Mouse (Mus musculus): ENCODE measurements around the gene Serpinc1. TPM values are rescaled to one million over a fixed set of nuclear protein-coding genes. Genes with fewer than 3 reads are reported as not detected.

Serpinc1 gene
- polyA plus RNA-seq, 1 experiment from 2014 or later, result 1,401 TPM

DNA sequence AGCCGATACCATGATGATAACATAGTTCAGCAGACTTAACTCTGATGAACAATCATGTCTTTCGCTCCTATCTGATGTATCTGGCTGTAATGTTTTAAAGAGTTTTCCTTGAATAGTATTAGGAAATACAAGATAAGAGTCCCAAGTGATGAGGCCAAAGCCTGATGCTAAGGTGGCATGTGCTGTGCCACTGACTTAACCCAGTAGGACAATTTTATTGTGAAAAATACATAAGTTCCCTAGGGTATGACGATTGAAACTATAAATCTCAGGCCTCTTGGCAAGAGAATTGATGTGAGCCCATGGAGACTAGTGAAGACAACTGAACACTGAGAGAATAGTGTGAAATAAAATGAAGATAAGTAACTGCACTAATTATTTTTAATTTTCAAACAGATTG lies 59.2 kb downstream of the Serpinc1 start:
- Histone ChIP-seq H3K36me3 (ENCODE audit: control insufficient read depth, insufficient read depth) (peaks cover 34% of the 10 kb centered on the region), H3K4me2 (ENCODE audit: low read depth, low read length) (peak overlapping the region; percentile 87), H3K27ac (ENCODE audit: low read length) (peak overlapping the region; percentile 3; the same call in 1 of the 2 replicates), H3K4me3 (ENCODE audit: low read depth, low read length) (peak overlapping the region; percentile 36), H3K9ac (ENCODE audit: low read depth, low read length) (peak overlapping the region; percentile 24), H3K4me1 (ENCODE audit: control insufficient read depth, low read depth, low read length) (peaks cover 17% of the 10 kb centered on the region), H3K9me3 (replicated peaks; ENCODE audit: control insufficient read depth, low read length) (no peaks in the 10 kb centered on the region), H3K27me3 (ENCODE audit: control insufficient read depth, insufficient read depth, low read depth, low read length) (no peaks in the 10 kb centered on the region)
- 5% methylated on average over 3 of the region's 3 CpGs for WGBS (ENCODE audit: insufficient replicate concordance)
- ATAC-seq (ENCODE audit: low read depth), result no peak

GRCm38 (mm10) chr1:161038004-161038403 lies 59.6 kb downstream of the Serpinc1 start:
- H3K27ac ChIP-seq (ENCODE audit: low read length), result no peak overlapping the region
- H3K27me3 ChIP-seq (ENCODE audit: control insufficient read depth, insufficient read depth, low read depth, low read length), result no peaks in the 10 kb centered on the region
- H3K4me3 ChIP-seq (ENCODE audit: low read depth, low read length), result 0 out of 2 replicates have a peak overlapping the region, but pooled peaks have one; percentile 14
- peaks cover 34% of the 10 kb centered on the region for H3K36me3 ChIP-seq (ENCODE audit: control insufficient read depth, insufficient read depth)
- WGBS (ENCODE audit: insufficient replicate concordance), result 22% methylated on average over 3 of the region's 3 CpGs
- no peaks in the 10 kb centered on the region for H3K9me3 ChIP-seq (replicated peaks; ENCODE audit: control insufficient read depth, low read length)
- no peak for ATAC-seq (ENCODE audit: low read depth)
- H3K4me2 ChIP-seq (ENCODE audit: low read depth, low read length), result peak overlapping the region; percentile 87
- no peak overlapping the region for H3K9ac ChIP-seq (ENCODE audit: low read depth, low read length)
- H3K4me1 ChIP-seq (ENCODE audit: control insufficient read depth, low read depth, low read length), result peaks cover 17% of the 10 kb centered on the region

GRCm38 (mm10) chr1:161038968-161039721 lies 60.8 kb downstream of the Serpinc1 start:
- Histone ChIP-seq H3K4me3 (ENCODE audit: low read depth, low read length) (no peak overlapping the region), H3K27me3 (ENCODE audit: control insufficient read depth, insufficient read depth, low read depth, low read length) (no peaks in the 10 kb centered on the region), H3K36me3 (ENCODE audit: control insufficient read depth, insufficient read depth) (peaks cover 34% of the 10 kb centered on the region), H3K9me3 (replicated peaks; ENCODE audit: control insufficient read depth, low read length) (no peaks in the 10 kb centered on the region), H3K9ac (ENCODE audit: low read depth, low read length) (no peak overlapping the region), H3K4me2 (ENCODE audit: low read depth, low read length) (no peak overlapping the region), H3K4me1 (ENCODE audit: control insufficient read depth, low read depth, low read length) (peaks cover 9% of the 10 kb centered on the region), H3K27ac (ENCODE audit: low read length) (peak overlapping the region; percentile 18; the same call in 1 of the 2 replicates)
- ATAC-seq (ENCODE audit: low read depth), result no peak
- 18% methylated on average over 3 of the region's 3 CpGs for WGBS (ENCODE audit: insufficient replicate concordance)

GRCm38 (mm10) chr1:161039741-161040425 lies 61.5 kb downstream of the Serpinc1 start:
- peak; percentile 12 for ATAC-seq (ENCODE audit: low read depth)
- Histone ChIP-seq H3K9me3 (replicated peaks; ENCODE audit: control insufficient read depth, low read length) (no peaks in the 10 kb centered on the region), H3K4me3 (ENCODE audit: low read depth, low read length) (no peak overlapping the region), H3K27ac (ENCODE audit: low read length) (peak overlapping the region; percentile 23), H3K4me1 (ENCODE audit: control insufficient read depth, low read depth, low read length) (peaks cover 8% of the 10 kb centered on the region), H3K4me2 (ENCODE audit: low read depth, low read length) (no peak overlapping the region), H3K36me3 (ENCODE audit: control insufficient read depth, insufficient read depth) (peaks cover 34% of the 10 kb centered on the region), H3K27me3 (ENCODE audit: control insufficient read depth, insufficient read depth, low read depth, low read length) (no peaks in the 10 kb centered on the region), H3K9ac (ENCODE audit: low read depth, low read length) (no peak overlapping the region)
- WGBS (ENCODE audit: insufficient replicate concordance), result 12% methylated on average over 3 of the region's 3 CpGs

GRCm38 (mm10) chr1:161040426-161040770 lies 62.0 kb downstream of the Serpinc1 start:
- H3K4me1 ChIP-seq (ENCODE audit: control insufficient read depth, low read depth, low read length), result peaks cover 8% of the 10 kb centered on the region
- H3K9me3 ChIP-seq (replicated peaks; ENCODE audit: control insufficient read depth, low read length), result no peaks in the 10 kb centered on the region
- peak overlapping the region; percentile 23 for H3K27ac ChIP-seq (ENCODE audit: low read length)
- WGBS (ENCODE audit: insufficient replicate concordance), result 62% methylated on average over 1 of the region's 1 CpGs
- H3K4me3 ChIP-seq (ENCODE audit: low read depth, low read length), result no peak overlapping the region
- ATAC-seq (ENCODE audit: low read depth), result no peak
- no peak overlapping the region for H3K9ac ChIP-seq (ENCODE audit: low read depth, low read length)
- H3K4me2 ChIP-seq (ENCODE audit: low read depth, low read length), result no peak overlapping the region
- H3K36me3 ChIP-seq (ENCODE audit: control insufficient read depth, insufficient read depth), result peaks cover 36% of the 10 kb centered on the region
- H3K27me3 ChIP-seq (ENCODE audit: control insufficient read depth, insufficient read depth, low read depth, low read length), result no peaks in the 10 kb centered on the region

DNA sequence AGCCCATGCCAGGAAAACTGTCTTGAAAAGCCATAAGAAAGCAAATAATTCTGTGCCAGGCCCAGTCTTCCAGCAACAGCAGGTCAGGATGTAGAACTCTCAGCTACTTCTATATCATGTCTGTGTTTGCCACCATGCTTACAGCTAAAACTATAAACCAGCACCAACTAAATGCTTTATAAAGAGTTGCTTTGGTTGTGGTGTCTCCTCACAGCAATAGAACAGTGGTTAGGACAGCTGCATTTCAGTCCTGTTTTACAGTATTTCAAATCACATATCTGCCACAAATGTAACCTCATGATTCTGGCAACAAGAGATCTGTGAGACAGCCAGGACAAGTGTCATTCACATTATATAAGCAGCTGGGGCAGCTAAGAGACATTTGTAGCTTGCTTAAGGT lies 62.5 kb downstream of the Serpinc1 start:
- peak overlapping the region; percentile 23; the same call in 1 of the 2 replicates for H3K27ac ChIP-seq (ENCODE audit: low read length)
- H3K4me3 ChIP-seq (ENCODE audit: low read depth, low read length), result no peak overlapping the region
- peaks cover 36% of the 10 kb centered on the region for H3K36me3 ChIP-seq (ENCODE audit: control insufficient read depth, insufficient read depth)
- no peak for ATAC-seq (ENCODE audit: low read depth)
- no peaks in the 10 kb centered on the region for H3K9me3 ChIP-seq (replicated peaks; ENCODE audit: control insufficient read depth, low read length)
- peaks cover 8% of the 10 kb centered on the region for H3K4me1 ChIP-seq (ENCODE audit: control insufficient read depth, low read depth, low read length)
- H3K9ac ChIP-seq (ENCODE audit: low read depth, low read length), result no peak overlapping the region
- H3K27me3 ChIP-seq (ENCODE audit: control insufficient read depth, insufficient read depth, low read depth, low read length), result no peaks in the 10 kb centered on the region
- H3K4me2 ChIP-seq (ENCODE audit: low read depth, low read length), result no peak overlapping the region

- ATAC-seq (ENCODE audit: low read depth), result no peak
- WGBS (ENCODE audit: insufficient replicate concordance), result 84% methylated on average over 7 of the region's 7 CpGs
- no peaks in the 10 kb centered on the region for H3K27me3 ChIP-seq (ENCODE audit: control insufficient read depth, insufficient read depth, low read depth, low read length)
- no peak overlapping the region; the same call in 1 of the 2 replicates for H3K27ac ChIP-seq (ENCODE audit: low read length)
- no peak overlapping the region for H3K9ac ChIP-seq (ENCODE audit: low read depth, low read length)
- H3K4me1 ChIP-seq (ENCODE audit: control insufficient read depth, low read depth, low read length), result peaks cover 8% of the 10 kb centered on the region
- H3K4me3 ChIP-seq (ENCODE audit: low read depth, low read length), result no peak overlapping the region
- H3K9me3 ChIP-seq (replicated peaks; ENCODE audit: control insufficient read depth, low read length), result no peaks in the 10 kb centered on the region
- no peak overlapping the region for H3K4me2 ChIP-seq (ENCODE audit: low read depth, low read length)
- H3K36me3 ChIP-seq (ENCODE audit: control insufficient read depth, insufficient read depth), result peaks cover 32% of the 10 kb centered on the region
These were observed 63.1 kb downstream of the Serpinc1 start for GRCm38 (mm10) chr1:161041261-161042020.

DNA sequence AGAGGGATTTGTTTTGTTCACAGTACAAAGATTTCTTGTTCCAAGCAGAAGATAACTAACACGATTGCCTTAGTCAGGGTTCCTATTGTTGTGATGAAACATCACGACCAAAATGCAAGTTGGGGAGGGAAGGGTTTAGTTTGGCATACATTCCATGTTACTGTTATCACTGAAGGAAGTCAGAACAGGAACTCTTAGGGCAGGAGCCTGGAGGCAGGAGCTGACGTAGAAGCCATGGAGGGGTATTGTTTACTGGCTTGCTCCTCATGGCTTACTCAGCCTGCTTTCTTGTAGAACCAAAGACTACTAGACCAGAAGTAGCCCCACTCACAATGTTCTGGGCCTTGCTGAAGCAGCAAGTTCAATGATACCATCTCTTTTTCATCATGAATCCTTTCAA lies 68.6 kb downstream of the Serpinc1 start:
- no peak overlapping the region for H3K27ac ChIP-seq (ENCODE audit: low read length)
- H3K9me3 ChIP-seq (replicated peaks; ENCODE audit: control insufficient read depth, low read length), result no peaks in the 10 kb centered on the region
- H3K36me3 ChIP-seq (ENCODE audit: control insufficient read depth, insufficient read depth), result peaks cover 8% of the 10 kb centered on the region; the same call in 1 of the 2 replicates
- no peak overlapping the region for H3K4me2 ChIP-seq (ENCODE audit: low read depth, low read length)
- H3K9ac ChIP-seq (ENCODE audit: low read depth, low read length), result no peak overlapping the region
- H3K27me3 ChIP-seq (ENCODE audit: control insufficient read depth, insufficient read depth, low read depth, low read length), result no peaks in the 10 kb centered on the region
- no peak overlapping the region for H3K4me3 ChIP-seq (ENCODE audit: low read depth, low read length)
- WGBS (ENCODE audit: insufficient replicate concordance), result 76% methylated on average over 3 of the region's 3 CpGs
- H3K4me1 ChIP-seq (ENCODE audit: control insufficient read depth, low read depth, low read length), result no peaks in the 10 kb centered on the region
- ATAC-seq (ENCODE audit: low read depth), result no peak
